In genomic region chr9:120532062-120532461, GRCm38 (mm10) we compare ENCODE assay signal across 22 mouse cellular contexts. TPM values are rescaled to one million over a fixed set of nuclear protein-coding genes. Genes with fewer than 3 reads are reported as not detected.
DNase-seq lines count a peak whose midpoint lies in the region; ATAC-seq and TF ChIP-seq lines count a peak whose summit lies in the region.
"Had no signal": no experiment of that assay in that cellular context is flagged by ENCODE, and none has a peak within 500 bp of the region (broad histone marks: within the 10 kb centered on the region; RNA-seq: fewer than 3 reads in every experiment).

No protein-coding gene starts in this region.

- H3K27me3 ChIP-seq in CH12.LX (replicated peaks) (no peaks in the 10 kb centered on the region), E14TG2a.4 (ENCODE audit: insufficient read depth, low read length) (peaks cover 3% of the 10 kb centered on the region; the same call in 1 of the 2 replicates)
- no peaks in the 10 kb centered on the region for H3K27me3 ChIP-seq in hindbrain, embryonic 12.5 days
- H3K27me3 ChIP-seq: forebrain, embryonic 15.5 days; Patski had no signal

- TF ChIP-seq CTCF in CH12.LX (conservative IDR thresholded peaks at IDR 0.05 in 1 of 2, IDR thresholded peaks at IDR 0.05 in 1 of 2; ENCODE audit: low read depth in 2 of 2, low read length in 2 of 2) (no peak), E14TG2a.4 (conservative IDR thresholded peaks at IDR 0.05; ENCODE audit: low read length) (no peak)

- dilution Hi-C loops in CH12.LX (cut with MboI; ENCODE audit: extremely low pct_ligation_motif_present, extremely low pct_unique_long_range_greater_than_20kb, low sequenced_read_pairs): no loop called here

- H3K36me3 ChIP-seq in CH12.LX (replicated peaks in 1 of 2; ENCODE audit: control insufficient read depth in 1 of 2, insufficient read depth in 1 of 2, low read length in 1 of 2) (no peaks in the 10 kb centered on the region), E14TG2a.4 (ENCODE audit: insufficient read depth, low read length) (no peaks in the 10 kb centered on the region)
- no peaks in the 10 kb centered on the region; the same call in 1 of the 2 replicates for H3K36me3 ChIP-seq in hindbrain, embryonic 12.5 days
- H3K36me3 ChIP-seq: embryonic facial prominence, embryonic 10.5 days; embryonic facial prominence, embryonic 12.5 days; forebrain, embryonic 15.5 days had no signal

- TF ChIP-seq RAD21 in CH12.LX (IDR thresholded peaks at IDR 0.05; ENCODE audit: low read depth, low read length): no peak

- in situ Hi-C loops in CH12.LX (cut with MboI; ENCODE audit: low pct_ligation_motif_present, low pct_unique_long_range_greater_than_20kb, low sequenced_read_pairs): no loop called here

- H3K4me1 ChIP-seq in CH12.LX (ENCODE audit: control insufficient read depth in 1 of 2, insufficient read depth in 2 of 2) (no peaks in the 10 kb centered on the region), E14TG2a.4 (replicated peaks; ENCODE audit: low read depth, low read length) (peaks cover 48% of the 10 kb centered on the region)
- H3K4me1 ChIP-seq in hindbrain, embryonic 12.5 days: no peaks in the 10 kb centered on the region
- H3K4me1 ChIP-seq: embryonic facial prominence, embryonic 10.5 days; embryonic facial prominence, embryonic 12.5 days; forebrain, embryonic 15.5 days had no signal

- H3K79me2 ChIP-seq in CH12.LX (replicated peaks; ENCODE audit: control insufficient read depth, extremely low read depth, insufficient read depth, poor library complexity, severe bottlenecking): no peaks in the 10 kb centered on the region

- no peak for TF ChIP-seq POLR2A in CH12.LX (IDR thresholded peaks at IDR 0.05; ENCODE audit: low read depth, low read length)

- no peak for ATAC-seq in hindbrain, embryonic 12.5 days (ENCODE audit: low FRiP score)
- ATAC-seq: activated CD4-positive, CD25-positive, alpha-beta regulatory T cell, adult 4 months; forebrain, embryonic 13.5 days; forebrain, embryonic 15.5 days; forebrain, postnatal 0 days; Patski had no signal

- WGBS in hindbrain, embryonic 12.5 days: 84% methylated on average over 6 of the region's 6 CpGs

- no peak overlapping the region for H3K9ac ChIP-seq in CH12.LX (ENCODE audit: insufficient read depth, low read depth)
- H3K9ac ChIP-seq in hindbrain, embryonic 12.5 days: no peak overlapping the region
- H3K9ac ChIP-seq: embryonic facial prominence, embryonic 12.5 days; forebrain, embryonic 13.5 days; forebrain, embryonic 15.5 days; forebrain, postnatal 0 days had no signal

- H3K27ac ChIP-seq in CH12.LX (ENCODE audit: insufficient read depth, low read depth): no peak overlapping the region
- no peak overlapping the region for H3K27ac ChIP-seq in hindbrain, embryonic 12.5 days
- H3K27ac ChIP-seq: embryonic facial prominence, embryonic 10.5 days; embryonic facial prominence, embryonic 12.5 days; forebrain, embryonic 13.5 days; forebrain, embryonic 15.5 days had no signal

- H3K4me3 ChIP-seq in CH12.LX (replicated peaks in 1 of 3; ENCODE audit: low read depth in 2 of 3, low read length in 2 of 3, poor library complexity in 1 of 3) (no peak overlapping the region), E14TG2a.4 (replicated peaks; ENCODE audit: low read length) (0 out of 2 replicates have a peak overlapping the region, but pooled peaks have one; percentile 13)
- no peak overlapping the region for H3K4me3 ChIP-seq in hindbrain, embryonic 12.5 days
- H3K4me3 ChIP-seq: embryonic facial prominence, embryonic 10.5 days; embryonic facial prominence, embryonic 12.5 days; forebrain, embryonic 13.5 days; forebrain, embryonic 15.5 days had no signal

- no peak overlapping the region for H3K4me2 ChIP-seq in CH12.LX (ENCODE audit: insufficient read depth, low read depth, poor library complexity, severe bottlenecking)
- H3K4me2 ChIP-seq in hindbrain, embryonic 12.5 days (replicated peaks): no peak overlapping the region
- H3K4me2 ChIP-seq: embryonic facial prominence, embryonic 12.5 days; forebrain, embryonic 13.5 days; forebrain, embryonic 15.5 days had no signal

- H3K9me3 ChIP-seq in CH12.LX (replicated peaks; ENCODE audit: low read length) (peaks cover 7% of the 10 kb centered on the region), E14TG2a.4 (ENCODE audit: low read length) (peaks cover 6% of the 10 kb centered on the region)
- no peaks in the 10 kb centered on the region for H3K9me3 ChIP-seq in hindbrain, embryonic 12.5 days (replicated peaks)
- H3K9me3 ChIP-seq: forebrain, embryonic 13.5 days; forebrain, embryonic 15.5 days had no signal

- DNase-seq in CH12.LX (ENCODE audit: extremely low read depth): no peak
- DNase-seq in R1 (ENCODE audit: low read depth, low spot score): peak; percentile 44
- DNase-seq in kidney, postnatal 10 days: no peak
- DNase-seq in frontal cortex, postnatal 14 days (ENCODE audit: low spot score in 2 of 2): no peak
- DNase-seq: adrenal gland, adult 8-10 months; adrenal gland, postnatal 14 days; adrenal gland, postnatal 36 days; cerebellum, adult 11-12 months; cerebellum, adult 2 months; cerebellum, adult 9-10 months; cerebellum, postnatal 10 days; cerebellum, postnatal 25 days; forebrain, postnatal 0 days had no signal

- TF ChIP-seq EP300 in CH12.LX (IDR thresholded peaks at IDR 0.05; ENCODE audit: low read length): no peak

TF ChIP-seq in CH12.LX, 34 proteins besides CTCF, POLR2A, EP300 and RAD21:
- TF ChIP-seq MXI1 (IDR thresholded peaks at IDR 0.05; ENCODE audit: low read depth, low read length) (no peak), BHLHE40 (IDR thresholded peaks at IDR 0.05; ENCODE audit: low read depth, low read length) (0 out of 2 replicates have a peak, but pooled peaks have one; percentile 10)

RNA-seq across cellular contexts. Expression of gene Entpd3, which starts 7.6 kb away (rescaled TPM):
- 0.04 TPM in 1 of 2 replicates, not detected in the other for total RNA-seq in CH12.LX (2012; rRNA removed)
- not detected in 2 replicates for total RNA-seq in CH12.LX (2014; rRNA removed)
- polyA plus RNA-seq in CH12.LX (2012; ENCODE audit: insufficient read length, low read depth): not detected in 2 replicates
- 1.1 and 1.3 TPM in 2 replicates for polyA plus RNA-seq in hindbrain, embryonic 12.5 days (2016; fragmentation: Nextera tagmentation; extraction: Ambion mirVana)
- polyA plus RNA-seq: forebrain, embryonic 11.5 days; Patski had no signal

RNA-seq across cellular contexts. Expression of gene Rpl14, which starts 39.2 kb away (rescaled TPM):
- total RNA-seq in CH12.LX (2012; rRNA removed) (2,026 and 2,130 TPM in 2 replicates), CH12.LX (2014; rRNA removed) (1,346 and 1,653 TPM in 2 replicates)
- polyA plus RNA-seq in CH12.LX (2012; ENCODE audit: insufficient read length, low read depth): 1,081 and 1,180 TPM in 2 replicates
- 564 and 574 TPM in 2 replicates for polyA plus RNA-seq in hindbrain, embryonic 12.5 days (2016; fragmentation: Nextera tagmentation; extraction: Ambion mirVana)

RNA-seq across cellular contexts. Expression of gene Eif1b, which starts 40.0 kb away (rescaled TPM):
- total RNA-seq in CH12.LX (2012; rRNA removed) (30.1 and 34.7 TPM in 2 replicates), CH12.LX (2014; rRNA removed) (54.1 and 56.8 TPM in 2 replicates)
- polyA plus RNA-seq in CH12.LX (2012; ENCODE audit: insufficient read length, low read depth): 75.9 and 76.1 TPM in 2 replicates
- 284 and 287 TPM in 2 replicates for polyA plus RNA-seq in hindbrain, embryonic 12.5 days (2016; fragmentation: Nextera tagmentation; extraction: Ambion mirVana)
